Mouse (Mus musculus) c-Kit-positive CD71-positive TER-119-negative erythroid progenitor cells, embryonic 14.5 days (primary cell): ENCODE data around the gene Adcy1.

Source experiments
- DNase-seq: peaks from one replicate; pipeline ENCODE4 v3.0.0-alpha.2; 2013; ENCODE audit warnings: low read depth

The Adcy1 gene

DNA sequence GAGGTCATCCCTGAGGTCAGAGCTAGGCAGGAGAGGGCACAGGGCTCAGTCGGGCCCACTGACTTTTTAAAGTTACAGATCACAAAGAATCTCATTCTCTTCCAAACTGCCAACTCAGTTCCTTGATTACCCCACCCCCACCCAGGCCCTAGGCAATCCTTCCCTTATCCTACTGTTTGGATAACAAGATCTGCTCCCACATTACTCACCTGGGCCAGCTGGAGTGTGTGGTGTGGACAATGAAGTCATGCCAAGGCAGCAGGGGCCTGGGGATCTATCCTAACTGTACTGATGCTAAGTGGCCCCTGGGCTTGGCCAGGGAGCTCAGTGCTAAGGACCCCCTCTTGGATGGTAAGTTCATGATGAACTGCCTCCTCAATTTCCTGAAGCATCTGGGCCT lies 121.1 kb downstream of the Adcy1 start:
- no peak for DNase-seq

DNA sequence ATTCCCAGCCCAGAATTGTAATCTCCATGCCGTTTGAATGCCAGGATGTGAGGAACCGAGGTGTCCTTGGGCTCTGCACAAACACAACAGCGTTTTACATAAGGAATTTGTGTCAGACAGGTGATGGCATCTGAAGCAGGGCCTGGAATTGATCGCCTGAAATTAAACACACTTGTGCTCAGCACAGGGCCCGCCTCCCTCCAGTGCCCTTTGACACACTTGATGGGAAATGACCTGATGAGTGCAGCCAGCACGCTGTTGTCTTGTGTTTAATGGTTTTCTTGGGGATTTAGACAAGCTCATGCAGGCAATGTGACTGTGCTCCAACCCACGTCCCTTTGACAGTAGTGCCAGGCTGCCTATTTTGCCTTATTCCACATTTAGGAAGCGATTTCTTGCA lies 124.2 kb downstream of the Adcy1 start:
- DNase-seq, result no peak

DNA sequence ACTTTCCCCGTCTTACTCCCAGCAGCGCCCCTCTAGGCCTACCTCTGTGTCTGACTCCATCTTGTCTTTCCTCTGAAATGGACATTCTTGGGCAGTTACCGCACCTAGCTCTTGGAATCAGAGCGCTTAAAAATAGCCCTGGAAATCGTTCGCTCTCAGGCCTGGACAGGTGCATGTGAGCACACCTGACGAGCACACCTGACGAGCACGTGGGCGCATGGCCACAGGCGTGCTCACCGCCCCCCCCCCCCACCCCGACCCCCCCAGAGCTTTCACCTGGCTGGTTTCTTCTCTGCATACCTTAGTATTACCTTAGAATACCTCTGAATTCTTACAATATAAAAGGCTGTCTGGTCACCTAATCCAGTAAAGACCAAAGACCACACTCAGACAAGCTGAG lies 125.2 kb downstream of the Adcy1 start, which contains the start of gene Gm11985:
Gm11985 (minus strand) TSS at position 101 of the 400 bp plus-strand sequence.
- no peak for DNase-seq

DNA sequence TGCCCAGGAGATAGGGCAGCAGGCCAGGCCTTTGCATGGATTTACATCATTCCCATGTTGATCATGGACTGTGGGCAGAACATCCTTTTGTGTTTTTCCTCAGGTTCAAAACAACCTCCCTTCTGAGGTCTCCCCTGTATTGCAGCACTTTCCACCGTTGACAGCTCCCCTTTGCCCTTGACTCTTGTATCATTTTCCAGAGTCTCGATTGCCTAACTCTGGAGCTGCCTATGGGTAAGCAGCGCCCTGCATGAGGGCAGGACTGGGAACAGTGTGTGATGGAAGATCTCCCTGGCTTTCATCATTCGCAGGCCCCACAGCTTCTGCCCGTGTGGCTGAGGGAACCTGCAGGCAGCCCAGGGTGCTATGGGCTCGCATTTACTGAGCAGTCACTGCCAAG lies 129.4 kb downstream of the Adcy1 start:
- no peak for DNase-seq

DNA sequence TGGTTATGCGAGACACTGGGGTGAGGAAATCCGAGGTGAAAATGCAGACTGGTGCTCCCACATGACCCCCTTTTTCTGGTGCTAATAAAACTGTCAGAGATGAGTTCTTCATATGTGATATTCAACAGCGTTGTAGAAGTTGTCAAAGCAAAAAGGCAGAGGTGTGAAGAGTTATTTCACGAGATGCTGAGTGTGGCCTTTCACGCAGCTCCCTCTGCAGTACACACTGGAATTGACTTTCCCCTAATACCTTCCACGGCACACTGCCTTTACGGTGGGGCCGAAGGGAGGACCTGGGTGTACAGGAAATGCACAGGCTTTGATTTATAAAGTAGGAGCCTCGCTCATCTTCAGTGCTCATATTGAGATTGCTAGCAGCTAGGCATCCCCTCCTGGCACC lies 129.8 kb downstream of the Adcy1 start:
- DNase-seq, result no peak

DNA sequence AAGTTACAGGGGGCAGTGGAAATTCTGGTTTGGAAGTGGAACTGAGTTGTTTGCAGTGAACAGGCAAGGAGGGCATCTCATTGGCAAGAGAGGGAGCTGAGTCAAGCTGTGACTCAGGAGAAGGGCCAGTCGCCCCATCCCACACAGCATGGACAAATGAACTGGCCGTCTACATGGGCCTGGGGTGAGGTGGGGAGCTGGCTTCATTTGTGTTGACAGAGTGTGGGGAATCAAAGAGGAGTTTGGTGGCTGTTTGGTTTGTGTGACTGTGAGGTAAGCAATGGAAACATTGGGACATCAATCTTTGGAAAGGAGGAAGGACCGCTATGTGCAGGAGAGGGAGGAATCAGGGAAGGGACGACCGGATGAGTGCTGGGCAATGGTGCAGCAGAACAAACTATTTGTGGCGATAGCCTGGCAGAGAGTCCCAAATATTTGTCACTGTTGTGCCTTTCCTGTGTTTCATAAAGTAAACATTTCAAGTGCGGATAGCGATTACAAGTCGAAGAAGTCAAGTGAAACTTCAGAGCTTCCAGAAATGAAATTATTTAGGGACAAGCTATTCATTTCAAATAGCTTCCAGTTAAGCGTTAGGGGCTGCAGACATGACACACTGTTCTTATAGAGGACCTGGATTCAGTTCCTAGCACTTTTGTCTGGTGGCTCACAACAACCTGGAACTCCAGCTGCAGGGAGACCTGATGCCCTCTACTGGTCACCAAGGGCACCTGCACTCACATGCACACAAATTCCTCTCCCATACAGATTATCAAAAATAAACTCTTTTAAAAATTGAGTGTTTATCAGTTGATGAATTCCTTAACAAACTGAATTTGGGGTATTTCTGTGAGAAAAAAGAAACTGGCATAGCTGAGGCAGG lies 131.4 kb downstream of the Adcy1 start:
- no peak for DNase-seq

DNA sequence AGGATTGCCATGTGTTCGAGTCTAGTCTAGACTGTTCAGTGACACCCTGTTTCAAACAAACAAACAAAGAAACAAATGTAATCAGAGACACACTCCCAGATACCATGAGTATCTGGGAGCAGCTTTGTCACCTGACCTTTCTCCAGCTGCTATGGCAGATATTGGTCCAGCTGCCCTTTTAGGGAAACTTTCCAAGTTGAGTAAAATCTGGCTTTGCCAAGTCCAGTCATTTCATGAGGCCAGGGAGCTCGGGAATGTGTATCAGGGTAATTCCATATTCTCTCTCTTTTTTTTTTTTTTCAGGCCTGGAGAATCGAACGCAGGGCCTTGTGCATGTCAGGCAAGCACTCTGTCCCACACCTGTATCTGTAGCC lies 132.0 kb downstream of the Adcy1 start:
- no peak for DNase-seq

DNA sequence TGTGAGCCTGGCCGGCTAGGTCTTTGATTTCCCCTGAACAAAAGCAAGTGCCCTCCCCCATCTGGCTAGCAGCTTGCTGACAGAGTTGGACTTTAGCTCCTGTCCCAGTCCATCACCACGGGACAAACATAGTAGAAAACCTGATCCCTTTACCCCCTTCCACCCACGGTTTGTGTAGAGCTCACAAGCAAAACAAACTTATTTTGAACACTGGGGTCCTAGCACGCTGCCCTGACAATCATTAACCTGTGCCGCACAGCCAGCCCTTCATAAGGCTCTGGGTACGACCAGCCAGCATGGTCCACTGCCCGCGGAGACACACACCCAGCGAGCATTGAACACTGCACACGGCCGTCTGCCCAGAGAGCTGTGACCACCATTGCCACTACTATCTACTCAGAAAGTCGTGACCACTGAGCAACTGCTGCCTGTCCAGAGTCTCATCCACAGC lies 134.2 kb downstream of the Adcy1 start, which contains the start of gene Igfbp1:
Igfbp1 (plus strand) TSS at position 292 of the 451 bp plus-strand sequence.
- DNase-seq, result no peak

DNA sequence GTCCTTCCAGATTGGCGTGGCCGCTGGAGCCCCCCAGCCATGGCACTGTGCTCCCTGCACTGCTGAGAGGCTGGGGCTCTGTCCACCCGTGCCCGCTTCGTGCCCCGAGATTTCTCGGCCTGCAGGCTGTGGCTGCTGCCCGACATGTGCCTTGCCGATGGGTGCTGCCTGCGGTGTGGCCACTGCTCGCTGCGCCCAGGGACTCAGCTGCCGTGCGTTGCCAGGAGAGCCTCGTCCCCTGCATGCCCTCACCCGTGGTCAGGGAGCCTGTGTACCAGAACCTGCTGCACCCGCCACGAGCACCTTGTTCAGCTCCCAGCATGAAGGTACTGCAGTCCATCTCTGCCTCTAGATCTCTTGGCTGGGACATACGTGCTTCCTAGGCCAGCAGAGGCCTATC lies 134.7 kb downstream of the Adcy1 start:
- DNase-seq, result no peak

DNA sequence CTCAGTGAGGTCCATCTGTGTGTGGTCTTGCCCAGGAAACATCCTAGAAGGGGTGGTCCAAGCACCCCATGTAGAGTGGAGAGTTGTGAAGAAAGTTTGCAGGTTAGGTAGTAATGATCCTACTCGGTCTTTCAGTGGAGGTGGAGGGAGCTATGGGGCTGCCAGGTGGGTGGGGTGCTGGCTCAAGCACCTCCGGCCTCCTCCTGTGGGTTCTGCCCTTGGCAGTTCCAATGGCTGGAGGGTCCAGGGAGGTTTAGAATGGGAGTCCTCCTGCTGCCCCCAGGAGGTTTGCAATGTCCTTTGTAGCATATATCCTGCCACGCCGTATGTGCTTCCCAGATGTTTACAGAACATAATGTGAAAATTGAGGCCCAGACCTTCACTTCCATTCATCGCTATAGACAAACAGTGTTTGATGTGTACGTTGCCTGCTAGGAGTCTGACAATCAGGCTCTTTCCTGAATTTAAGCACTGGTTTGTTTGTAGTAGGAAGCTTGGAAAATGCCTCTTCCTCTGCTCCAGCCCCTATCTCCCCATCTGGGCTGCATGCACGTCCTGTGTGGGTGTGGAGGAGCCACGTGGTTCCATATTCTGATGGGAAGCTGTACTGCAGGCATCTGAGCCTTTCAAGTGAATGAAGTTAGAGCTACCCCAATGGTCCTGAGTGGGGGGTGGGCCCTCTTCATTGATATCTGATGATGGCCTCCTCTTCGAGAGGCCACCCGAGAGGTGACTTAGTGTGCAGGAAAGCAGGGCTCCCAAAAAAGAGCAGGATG lies 135.4 kb downstream of the Adcy1 start:
- no peak for DNase-seq

DNA sequence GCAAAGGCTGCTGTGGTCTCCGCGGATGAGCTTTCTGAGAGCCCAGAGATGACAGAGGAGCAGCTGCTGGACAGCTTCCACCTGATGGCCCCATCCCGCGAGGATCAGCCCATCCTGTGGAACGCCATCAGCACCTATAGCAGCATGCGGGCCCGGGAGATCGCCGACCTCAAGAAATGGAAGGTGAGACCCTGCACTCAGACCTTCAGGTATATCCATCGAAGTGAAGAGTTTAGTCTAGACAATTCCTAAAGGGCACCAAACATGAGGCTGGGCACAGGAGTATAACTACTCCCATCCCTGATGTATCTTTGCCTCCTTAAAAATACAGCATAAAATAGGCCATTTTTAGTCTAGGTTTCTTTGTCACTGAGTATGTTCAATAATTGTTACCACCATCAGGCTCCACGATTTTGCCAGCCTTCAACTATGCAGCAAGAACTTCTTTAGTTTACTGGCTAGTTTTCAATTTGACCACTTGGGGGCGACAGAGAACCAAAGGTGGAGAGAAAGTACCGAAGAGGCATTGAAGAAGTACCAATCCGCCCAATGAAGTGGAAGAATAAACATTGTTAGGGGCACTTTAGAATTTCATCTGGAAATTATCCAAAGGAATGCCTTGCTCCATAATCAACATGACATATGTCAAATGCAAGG lies 136.6 kb downstream of the Adcy1 start:
- DNase-seq, result peak; percentile 32

DNA sequence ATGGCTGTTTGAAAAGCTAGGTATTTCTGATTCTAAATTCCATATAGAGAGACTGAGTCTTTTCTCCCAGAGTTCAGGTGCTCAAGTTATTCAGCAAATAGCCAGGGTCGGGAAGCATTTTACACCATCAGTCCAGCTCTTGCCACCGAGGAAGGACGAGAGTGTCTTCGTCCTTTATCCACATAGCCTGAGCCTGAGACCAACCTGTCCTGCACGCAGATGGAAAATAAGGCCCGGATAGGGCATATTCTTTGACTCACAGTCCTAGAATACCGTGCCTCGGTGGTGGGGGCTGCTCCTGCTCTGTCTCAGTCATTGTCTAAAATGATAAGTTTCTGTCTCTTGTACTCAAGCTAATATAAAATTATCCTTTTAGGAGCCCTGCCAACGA lies 137.1 kb downstream of the Adcy1 start:
- no peak for DNase-seq

DNA sequence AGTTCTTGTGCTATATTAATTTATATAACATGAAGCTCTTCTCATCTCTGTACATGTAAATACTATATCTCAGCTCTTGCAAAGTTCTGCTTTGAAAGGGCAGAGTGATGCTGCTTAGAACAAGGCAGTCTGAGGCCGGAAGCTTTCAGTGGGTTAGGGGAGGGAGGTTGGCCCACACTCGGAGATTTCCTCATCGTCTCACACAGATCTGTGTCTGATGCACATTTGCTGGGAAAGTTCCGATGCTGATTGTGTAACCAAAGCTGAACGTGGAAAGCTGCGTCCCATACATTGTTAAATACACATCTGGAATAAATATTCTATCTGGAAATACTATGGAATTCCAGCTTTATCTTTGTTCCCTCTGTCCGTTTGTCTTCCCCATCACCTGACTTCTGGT lies 138.9 kb downstream of the Adcy1 start:
- no peak for DNase-seq

DNA sequence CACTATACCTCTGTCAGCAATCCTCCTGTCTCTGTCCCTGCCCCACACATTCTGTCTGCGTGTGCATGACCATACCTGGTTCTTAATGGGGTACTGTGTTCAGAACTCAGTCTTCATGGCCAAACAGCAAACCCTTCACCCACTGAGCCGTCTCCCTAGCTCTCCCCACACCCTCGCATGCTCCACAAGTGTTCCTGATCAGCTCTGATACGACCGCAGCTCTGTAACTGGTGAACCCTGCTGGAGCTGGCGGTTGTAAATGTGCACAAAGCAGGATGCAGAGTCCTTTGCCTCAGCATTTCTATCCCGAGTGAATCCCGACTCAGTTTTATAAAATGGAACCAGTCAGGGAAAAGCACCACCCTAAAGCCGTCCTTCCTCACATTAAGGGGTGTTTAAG lies 140.6 kb downstream of the Adcy1 start:
- DNase-seq, result no peak

DNA sequence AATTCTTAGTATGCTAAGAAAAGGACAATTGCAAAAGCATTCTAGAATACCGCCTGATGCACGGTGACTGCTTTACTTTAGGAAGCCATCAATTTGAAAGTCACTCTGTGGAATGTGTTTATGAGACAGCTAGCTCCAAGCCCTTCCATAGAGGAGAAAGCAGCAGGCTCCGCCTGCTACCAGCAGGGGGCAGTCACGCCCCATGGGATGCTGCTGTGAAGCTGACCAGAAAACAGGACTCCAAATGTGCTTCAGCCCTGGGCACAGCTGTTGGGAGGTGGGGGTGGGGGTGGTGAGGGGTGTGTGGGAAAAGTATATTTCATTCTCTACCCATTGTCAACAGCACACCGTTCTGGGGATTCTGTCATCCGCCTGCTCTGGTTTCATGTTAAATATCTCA lies 147.1 kb downstream of the Adcy1 start:
- DNase-seq, result no peak

DNA sequence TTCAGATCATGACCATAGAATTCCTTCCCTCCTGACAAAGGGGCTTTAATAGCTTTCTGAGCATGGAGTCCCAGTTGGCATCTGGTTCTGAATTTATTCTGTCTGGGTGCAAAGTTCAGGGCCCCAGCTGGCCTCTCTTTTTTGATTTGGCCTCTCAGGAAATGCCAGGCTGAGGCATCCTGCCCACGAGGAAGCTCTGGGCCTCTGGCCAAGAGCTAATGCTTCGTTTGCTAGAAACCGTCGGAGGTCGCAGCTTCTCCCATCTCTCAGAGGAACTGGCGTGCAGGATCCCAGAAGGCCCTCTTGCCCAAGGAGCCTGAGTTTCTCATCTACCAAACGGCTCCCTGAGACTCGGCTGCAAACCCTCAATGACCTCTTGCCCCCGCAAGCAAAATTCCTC lies 147.9 kb downstream of the Adcy1 start:
- no peak for DNase-seq

DNA sequence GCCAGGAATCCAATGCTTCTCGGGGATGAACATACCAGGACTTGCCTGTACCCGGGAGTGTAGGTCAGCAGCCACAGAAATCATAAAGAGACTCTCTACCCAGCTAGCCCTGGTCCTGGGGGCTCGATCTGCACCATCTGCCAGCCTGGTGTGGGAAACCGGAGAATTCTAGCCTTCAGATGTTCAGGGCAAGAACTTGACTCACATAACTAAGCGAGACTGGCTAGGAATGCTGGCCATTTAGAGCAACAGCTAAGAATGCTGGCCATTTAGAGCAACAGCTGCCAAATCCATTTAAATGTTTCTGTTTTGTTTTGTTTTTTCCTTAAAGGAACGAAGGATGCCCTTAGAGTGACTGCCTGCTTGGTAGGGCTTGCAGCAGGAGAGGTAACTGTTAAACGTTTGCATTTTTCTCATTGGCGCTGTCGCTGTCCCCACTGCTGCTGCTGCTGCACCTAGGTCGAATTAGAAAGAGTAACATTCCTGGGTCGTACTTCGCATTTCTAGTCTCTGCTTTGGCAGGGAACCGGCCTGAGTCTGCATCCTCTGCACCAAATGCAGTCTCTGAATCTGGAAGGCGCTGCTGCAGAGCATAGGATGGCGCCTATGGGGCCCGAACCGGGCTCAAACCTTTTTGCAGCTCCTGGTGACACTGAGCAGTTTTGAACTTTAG lies 149.0 kb downstream of the Adcy1 start:
- no peak for DNase-seq

DNA sequence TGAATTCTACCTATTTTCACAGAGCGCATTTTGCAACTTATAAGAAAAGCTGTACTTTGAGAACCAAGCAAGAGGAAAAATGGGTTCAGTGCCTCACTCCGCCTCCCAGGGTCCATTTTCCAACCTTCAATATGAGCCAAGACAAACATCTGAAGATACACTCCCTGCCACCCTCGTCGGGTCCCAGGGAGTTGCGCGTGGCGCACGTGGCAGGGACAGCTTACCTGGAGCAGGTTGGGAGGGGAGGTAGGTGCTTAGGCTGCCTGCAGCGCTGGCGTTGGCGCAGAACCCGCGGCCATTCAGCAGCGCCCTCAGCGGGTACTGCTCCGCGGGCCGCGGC lies 149.8 kb downstream of the Adcy1 start:
- no peak for DNase-seq

DNA sequence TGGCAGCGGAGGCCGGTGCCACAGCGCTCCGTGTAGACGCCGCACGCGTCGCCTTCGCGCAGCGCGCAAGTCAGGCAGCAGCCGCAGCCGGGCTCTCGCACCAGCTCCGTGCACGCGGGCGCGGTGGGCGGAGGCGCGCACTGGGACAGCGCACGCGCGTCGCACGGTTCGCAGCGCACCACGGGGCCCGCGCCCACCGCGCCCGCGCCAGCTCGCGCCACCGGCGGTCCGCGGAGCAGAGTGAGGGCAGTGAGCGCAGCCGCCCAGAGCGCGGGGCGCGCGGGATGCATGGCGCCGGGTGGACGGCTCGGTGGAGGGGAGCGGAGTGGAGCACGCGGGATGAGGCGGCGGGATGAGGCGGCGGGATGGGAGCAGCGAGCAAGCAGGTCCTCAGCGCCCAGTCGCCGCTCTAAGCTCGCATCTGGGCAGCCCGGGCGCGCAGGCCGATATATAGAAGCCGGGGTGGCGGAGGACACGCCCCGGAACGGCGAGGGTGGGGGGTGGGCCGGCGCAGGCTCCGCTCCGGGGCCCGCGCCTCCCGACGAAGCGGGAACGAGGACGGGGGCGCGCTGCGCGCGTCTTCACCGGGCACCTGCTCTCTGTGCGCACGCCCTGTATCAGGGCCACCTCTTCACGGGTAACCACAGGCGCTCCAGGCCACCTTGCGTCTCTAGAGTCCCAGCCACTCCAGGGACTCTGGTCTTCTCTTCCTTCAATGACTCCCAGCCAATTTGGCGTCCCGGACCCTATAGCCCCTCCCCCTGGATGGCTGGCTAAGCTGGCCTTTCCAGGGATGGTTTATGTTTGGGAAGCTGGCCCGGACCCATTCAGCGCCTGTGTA lies 150.4 kb downstream of the Adcy1 start, which contains the start of gene Igfbp3:
Igfbp3 (minus strand) TSS at position 423 of the 841 bp plus-strand sequence.
- DNase-seq, result no peak

DNA sequence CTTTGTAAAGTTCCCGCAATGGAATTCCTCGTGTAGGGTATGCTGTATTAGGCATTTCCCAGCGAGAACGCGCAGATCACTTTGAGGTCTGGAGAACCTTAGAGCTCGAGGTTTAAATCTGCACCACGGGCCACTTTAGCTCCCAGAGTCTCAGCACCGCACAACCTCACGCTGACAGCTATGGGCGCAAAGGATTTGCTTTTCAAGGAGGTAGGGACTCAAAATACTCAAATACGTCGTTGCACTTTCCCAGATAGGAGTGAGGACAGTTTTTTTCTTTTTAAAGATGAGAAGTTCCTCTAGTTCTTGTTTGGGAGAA lies 151.0 kb downstream of the Adcy1 start:
- DNase-seq, result no peak

DNA sequence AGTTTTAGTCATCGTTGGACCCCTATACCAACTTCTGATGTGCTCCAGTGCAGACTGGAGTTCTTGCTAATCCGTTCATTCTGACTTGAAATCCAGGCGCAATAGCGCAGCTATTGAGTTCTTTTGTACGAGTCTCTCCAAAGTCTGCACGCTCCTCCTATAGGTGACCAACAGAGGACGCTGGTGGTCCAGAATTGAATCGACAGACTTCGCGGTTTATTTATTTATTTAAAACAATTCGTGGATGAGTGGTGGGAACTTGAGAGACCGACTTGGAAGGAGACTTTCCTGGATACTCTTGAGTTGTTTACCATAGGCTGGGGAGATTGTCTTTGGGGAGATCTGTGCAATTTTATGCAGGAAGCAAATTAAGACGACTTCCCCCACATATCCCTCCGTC lies 151.5 kb downstream of the Adcy1 start:
- no peak for DNase-seq
